Comparison of ENCODE assay signal across 20 mouse cellular contexts in genomic region chr2:126769431-126770181, GRCm38 (mm10). TPM values are rescaled to one million over a fixed set of nuclear protein-coding genes. Genes with fewer than 3 reads are reported as not detected.
DNase-seq lines count a peak whose midpoint lies in the region; ATAC-seq lines count a peak whose summit lies in the region.
"Had no signal": no experiment of that assay in that cellular context is flagged by ENCODE, and none has a peak within 500 bp of the region (broad histone marks: within the 10 kb centered on the region; RNA-seq: fewer than 3 reads in every experiment).

No protein-coding gene starts in this region.

- 59% methylated on average over 19 of the region's 19 CpGs for WGBS in embryonic facial prominence, embryonic 14.5 days
- 79% methylated on average over 19 of the region's 19 CpGs for whole genome bisulfite sequencing in embryonic facial prominence, embryonic 10.5 days

- no peak overlapping the region for H3K27ac ChIP-seq in embryonic facial prominence, embryonic 14.5 days (replicated peaks; ENCODE audit: low read depth, low read length)
- H3K27ac ChIP-seq in embryonic facial prominence, embryonic 10.5 days (replicated peaks): no peak overlapping the region
- H3K27ac ChIP-seq: embryonic facial prominence, embryonic 12.5 days; midbrain, embryonic 15.5 days; neural tube, embryonic 15.5 days; stomach, embryonic 15.5 days had no signal

- H3K4me1 ChIP-seq in embryonic facial prominence, embryonic 14.5 days (ENCODE audit: control insufficient read depth, insufficient read depth, low read length): no peaks in the 10 kb centered on the region
- peaks cover 5% of the 10 kb centered on the region; the same call in 1 of the 2 replicates for H3K4me1 ChIP-seq in embryonic facial prominence, embryonic 10.5 days
- H3K4me1 ChIP-seq: midbrain, embryonic 15.5 days; stomach, embryonic 15.5 days had no signal

- no peak for ATAC-seq in embryonic facial prominence, embryonic 14.5 days (ENCODE audit: low read depth)
- ATAC-seq: forebrain, embryonic 14.5 days; midbrain, embryonic 15.5 days had no signal

- no peak overlapping the region for H3K4me3 ChIP-seq in embryonic facial prominence, embryonic 14.5 days (ENCODE audit: low read depth, low read length)
- H3K4me3 ChIP-seq in embryonic facial prominence, embryonic 10.5 days: no peak overlapping the region
- H3K4me3 ChIP-seq: embryonic facial prominence, embryonic 12.5 days; midbrain, embryonic 15.5 days; neural tube, embryonic 15.5 days; stomach, embryonic 15.5 days had no signal

- no peaks in the 10 kb centered on the region for H3K9me3 ChIP-seq in embryonic facial prominence, embryonic 14.5 days (ENCODE audit: control insufficient read depth, low read length)
- no peaks in the 10 kb centered on the region for H3K9me3 ChIP-seq in embryonic facial prominence, embryonic 10.5 days
- H3K9me3 ChIP-seq: embryonic facial prominence, embryonic 12.5 days; midbrain, embryonic 15.5 days; neural tube, embryonic 15.5 days; stomach, embryonic 15.5 days had no signal

- peak; percentile 5 for DNase-seq in embryonic facial prominence, embryonic 14.5 days (ENCODE audit: low spot score)
- DNase-seq in embryonic facial prominence, embryonic 10.5 days (ENCODE audit: low spot score): no peak
- DNase-seq in right cerebral cortex, adult 18-20 months: peak; percentile 22
- no peak for DNase-seq in right cerebral cortex, postnatal 36 days (ENCODE audit: low spot score in 2 of 2)
- peak; percentile 60 for DNase-seq in brain, adult 2 months (ENCODE audit: low read depth, low spot score)
- DNase-seq in frontal cortex, postnatal 14 days (ENCODE audit: low spot score in 2 of 2): no peak
- no peak for DNase-seq in spleen, postnatal 4 days (ENCODE audit: low spot score in 2 of 2)
- DNase-seq: cerebellum, adult 11 months; kidney, adult 18-20 months; kidney, postnatal 10 days; lung, adult 18-20 months; right cerebral cortex, postnatal 14 days; thymus, adult 18-20 months; thymus, postnatal 4 days had no signal

- H3K27me3 ChIP-seq in embryonic facial prominence, embryonic 14.5 days (replicated peaks; ENCODE audit: control insufficient read depth, insufficient read depth, low read length): no peaks in the 10 kb centered on the region
- no peaks in the 10 kb centered on the region for H3K27me3 ChIP-seq in embryonic facial prominence, embryonic 10.5 days (replicated peaks; ENCODE audit: low read depth, poor library complexity, severe bottlenecking)
- H3K27me3 ChIP-seq: embryonic facial prominence, embryonic 12.5 days; midbrain, embryonic 15.5 days; neural tube, embryonic 15.5 days; stomach, embryonic 15.5 days had no signal

- no peak overlapping the region for H3K4me2 ChIP-seq in embryonic facial prominence, embryonic 14.5 days (ENCODE audit: low read depth, low read length)
- H3K4me2 ChIP-seq: embryonic facial prominence, embryonic 12.5 days; liver, embryonic 11.5 days; midbrain, embryonic 15.5 days; neural tube, embryonic 15.5 days; stomach, embryonic 15.5 days had no signal

- H3K36me3 ChIP-seq in embryonic facial prominence, embryonic 14.5 days (ENCODE audit: control insufficient read depth, insufficient read depth, low read length): no peaks in the 10 kb centered on the region
- H3K36me3 ChIP-seq in embryonic facial prominence, embryonic 10.5 days (replicated peaks): peaks cover 5% of the 10 kb centered on the region
- H3K36me3 ChIP-seq: midbrain, embryonic 15.5 days; neural tube, embryonic 15.5 days; stomach, embryonic 15.5 days had no signal

- H3K9ac ChIP-seq in embryonic facial prominence, embryonic 14.5 days (ENCODE audit: low read depth, low read length): no peak overlapping the region
- H3K9ac ChIP-seq: embryonic facial prominence, embryonic 12.5 days; midbrain, embryonic 15.5 days; neural tube, embryonic 15.5 days; stomach, embryonic 15.5 days had no signal

RNA-seq across cellular contexts. Expression of gene Usp50, which starts 13.7 kb away (rescaled TPM):
- 1.7 and 2.6 TPM in 2 replicates for polyA plus RNA-seq in embryonic facial prominence, embryonic 14.5 days (2014; fragmentation: Nextera tagmentation; extraction: Ambion mirVana)
- 2.8 and 3.2 TPM in 2 replicates for polyA plus RNA-seq in embryonic facial prominence, embryonic 10.5 days (2016; fragmentation: Nextera tagmentation; extraction: Ambion mirVana)

Comparison
In these comparisons a context has a peak if more than half of its experiments do, and no peak if none do; other contexts are left out.
1. DNase-seq: peak in embryonic facial prominence, embryonic 14.5 days (single experiment), right cerebral cortex, adult 18-20 months (single experiment) and brain, adult 2 months (single experiment); none in embryonic facial prominence, embryonic 10.5 days (single experiment), right cerebral cortex, postnatal 36 days (0 of 2), frontal cortex, postnatal 14 days (0 of 2) and spleen, postnatal 4 days (0 of 2).